Mouse (Mus musculus) lung, postnatal 0 days (tissue): Measurements from ENCODE around the gene Zfpm1. TPM values are rescaled to one million over a fixed set of nuclear protein-coding genes. Genes with fewer than 3 reads are reported as not detected.

Source experiments
- ATAC-seq: fragments of 200-750 bp; cut with Nextera tagmentation; 2 replicates; pipeline ENCODE4 v1.8.0; 2017; ENCODE audit warnings: moderate library complexity
- DNase-seq: peaks from one replicate; pipeline ENCODE4 v3.0.0-alpha.2; 2016; ENCODE audit warnings: low spot score
- H3K27ac ChIP-seq: fragments of 300-500 bp; sonication (generic); 2 replicates; pipeline ENCODE4 v1.5.1; 2014; ENCODE audit warnings: antibody characterized with exemption, mild to moderate bottlenecking, low read length, mixed read lengths
- H3K27me3 ChIP-seq: fragments of 300-500 bp; sonication (generic); replicated peaks from 2 replicates; pipeline ENCODE4 v1.6.1; 2014; ENCODE audit warnings: low read length, mixed read lengths; ENCODE audit not compliant: insufficient read depth
- H3K36me3 ChIP-seq: fragments of 300-500 bp; sonication (generic); 2 replicates; pipeline ENCODE4 v1.6.1; 2014; ENCODE audit warnings: low read length, mixed read lengths; ENCODE audit not compliant: insufficient read depth
- H3K4me1 ChIP-seq: fragments of 300-500 bp; sonication (generic); 2 replicates; pipeline ENCODE4 v1.6.1; 2014; ENCODE audit warnings: antibody characterized with exemption, low read depth, low read length, mixed read lengths; ENCODE audit not compliant: insufficient read depth
- H3K4me2 ChIP-seq: fragments of 300-500 bp; sonication (generic); replicated peaks from 2 replicates; pipeline ENCODE4 v1.6.1; 2014; ENCODE audit warnings: low read depth, mild to moderate bottlenecking, low read length, moderate library complexity, mixed read lengths
- H3K4me3 ChIP-seq: fragments of 300-500 bp; sonication (generic); 2 replicates; pipeline ENCODE4 v1.5.1; 2014; ENCODE audit warnings: low read depth, low read length
- H3K9ac ChIP-seq: fragments of 300-500 bp; sonication (generic); replicated peaks from 2 replicates; pipeline ENCODE4 v1.6.1; 2014; ENCODE audit warnings: low read depth, mild to moderate bottlenecking
- H3K9me3 ChIP-seq: fragments of 300-500 bp; sonication (generic); 2 replicates; pipeline ENCODE4 v1.6.1; 2016; ENCODE audit warnings: low read length, mixed read lengths
- CTCF ChIP-seq: IDR thresholded peaks from 2 replicates; pipeline ENCODE4 v1.5.1; 2016; ENCODE audit warnings: antibody characterized with exemption, mild to moderate bottlenecking
- EP300 ChIP-seq: IDR thresholded peaks from 2 replicates; pipeline ENCODE4 v1.6.1; 2016; ENCODE audit warnings: antibody characterized with exemption, mild to moderate bottlenecking, control low read depth
- WGBS: fragments of 180-500 bp; shearing (Covaris S2); extraction: QIAGEN DNeasy Blood & Tissue Kit; methylation state at CpG from one replicate; pipeline ENCODE4 v1.1.7; 2014; 5-methylcytosine and 5-hydroxymethylcytosine counted together
- polyA plus RNA-seq: library from polyadenylated mRNA; unstranded; fragments of >200 nt; fragmentation: Nextera tagmentation; extraction: Ambion mirVana; gene quantifications from 2 replicates; pipeline ENCODE4 v1.2.1, GENCODE M21; 2015

The Zfpm1 gene
- polyA plus RNA-seq, 1 experiment from 2014 or later, result 1.7 TPM

DNA sequence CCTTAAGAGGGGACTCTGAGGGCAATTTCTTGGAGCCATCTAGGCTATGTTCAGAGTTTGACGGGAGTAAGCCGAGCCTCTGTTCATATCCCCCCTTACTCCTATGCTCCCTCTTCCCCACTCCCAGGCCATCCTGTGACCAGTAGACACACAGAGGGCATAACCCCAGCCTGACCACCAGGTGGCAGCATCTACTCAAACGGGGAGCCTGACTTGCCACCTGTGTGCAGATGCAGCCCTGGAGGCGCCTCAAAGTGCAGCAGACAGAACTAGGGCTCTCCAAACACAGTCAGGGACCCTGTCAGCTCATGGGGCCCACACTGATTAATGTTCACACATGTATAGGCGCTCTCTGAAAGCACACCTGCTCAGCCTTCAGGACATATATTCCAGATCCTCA, 8.8 kb upstream of the Zfpm1 start:
- H3K9me3 ChIP-seq, result no peaks in the 10 kb centered on the region
- no peak overlapping the region for H3K4me3 ChIP-seq
- H3K4me2 ChIP-seq, result no peak overlapping the region
- WGBS, result 2% methylated on average over 5 of the region's 5 CpGs
- peak; percentile 78 for DNase-seq
- H3K27ac ChIP-seq, result no peak overlapping the region
- ATAC-seq, result peak; percentile 76
- no peak overlapping the region for H3K9ac ChIP-seq
- H3K36me3 ChIP-seq, result no peaks in the 10 kb centered on the region
- no peaks in the 10 kb centered on the region for H3K4me1 ChIP-seq
- H3K27me3 ChIP-seq, result 0 out of 2 replicates have a peak, but pooled peaks cover 2% of the 10 kb centered on the region
- no peak for TF ChIP-seq EP300
- peak; percentile 99 for TF ChIP-seq CTCF

DNA sequence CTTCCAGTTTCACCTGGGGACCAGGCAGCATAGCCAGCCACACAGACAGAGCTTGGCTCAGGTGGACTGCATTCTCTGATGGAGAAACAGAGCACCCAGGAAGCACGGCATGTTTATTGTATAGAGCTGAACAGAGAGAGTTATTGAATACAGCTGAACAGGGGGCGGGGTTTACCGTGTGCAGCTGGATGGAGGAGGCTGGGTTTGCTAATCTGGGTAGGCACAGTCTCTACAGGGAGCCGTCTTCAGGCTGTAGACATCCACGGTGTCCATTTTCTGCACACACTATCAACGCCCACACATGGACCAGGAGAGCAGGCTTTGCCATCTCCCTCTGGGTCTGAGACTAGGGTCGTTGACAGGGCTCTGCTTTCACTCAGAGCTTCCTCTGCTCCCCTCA, 8.1 kb upstream of the Zfpm1 start:
- H3K4me1 ChIP-seq, result no peaks in the 10 kb centered on the region
- H3K4me3 ChIP-seq, result no peak overlapping the region
- WGBS, result 48% methylated on average over 7 of the region's 7 CpGs
- TF ChIP-seq CTCF (no peak), EP300 (no peak)
- no peak overlapping the region for H3K27ac ChIP-seq
- H3K36me3 ChIP-seq, result no peaks in the 10 kb centered on the region
- ATAC-seq (no peak), DNase-seq (no peak)
- no peak overlapping the region for H3K9ac ChIP-seq
- 0 out of 2 replicates have a peak, but pooled peaks cover 2% of the 10 kb centered on the region for H3K27me3 ChIP-seq
- H3K9me3 ChIP-seq, result no peaks in the 10 kb centered on the region
- H3K4me2 ChIP-seq, result no peak overlapping the region

DNA sequence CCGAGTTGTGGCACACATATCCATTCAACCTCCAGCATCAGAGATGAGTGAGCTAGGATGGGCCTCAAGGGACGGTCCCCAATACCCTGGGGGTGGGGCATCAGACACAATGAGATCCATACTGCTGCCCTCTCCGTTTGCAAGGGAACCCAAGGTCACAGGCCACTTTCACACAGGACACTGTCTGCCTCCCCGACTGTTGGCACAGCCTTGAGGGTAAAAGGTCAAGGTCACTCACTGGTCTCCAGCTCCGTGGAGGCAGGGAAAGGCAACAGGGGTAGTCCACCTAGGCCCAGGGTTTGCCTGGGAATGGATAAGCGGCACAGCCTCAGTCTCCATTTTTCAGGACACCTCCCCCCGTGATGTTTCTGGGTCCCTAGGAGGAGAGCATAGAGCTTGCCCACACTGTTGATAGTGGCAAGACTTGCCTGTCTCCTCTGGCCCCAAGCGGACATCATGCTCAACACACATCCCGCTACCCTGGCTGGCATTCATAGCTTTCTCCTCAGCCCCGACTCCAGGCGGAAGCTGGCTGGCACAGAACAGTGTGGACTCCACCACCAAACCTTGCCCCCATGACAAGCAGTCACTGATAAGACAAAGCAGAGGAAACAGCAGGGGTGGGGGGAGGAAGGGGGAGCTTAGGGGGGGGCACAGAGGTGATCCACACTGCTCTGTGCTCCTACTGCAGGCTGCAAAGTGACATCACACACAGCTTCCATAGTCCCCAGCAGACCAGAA, 7.1 kb upstream of the Zfpm1 start:
- no peak overlapping the region for H3K9ac ChIP-seq

DNA sequence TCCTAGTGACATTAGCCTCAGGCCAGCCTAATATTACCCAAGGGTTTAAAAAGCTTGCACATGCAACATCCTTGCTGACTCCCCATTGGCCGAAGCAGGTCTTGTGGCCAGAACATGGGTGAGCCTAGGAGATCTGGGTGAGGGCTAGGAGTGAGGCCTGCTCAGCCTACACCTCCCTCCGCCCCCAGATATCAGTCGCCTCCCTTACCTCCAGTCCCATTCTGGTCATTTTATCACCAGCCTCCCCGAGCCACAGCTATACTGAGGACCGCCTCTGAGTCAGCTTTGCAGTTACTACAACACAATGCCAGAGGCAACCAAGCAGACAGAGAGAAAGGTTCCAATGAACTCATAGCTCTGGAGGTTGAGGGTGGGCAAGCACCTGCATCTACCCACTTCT, 5.6 kb upstream of the Zfpm1 start:
- 92% methylated on average over 5 of the region's 5 CpGs for WGBS
- TF ChIP-seq EP300 (no peak), CTCF (no peak)

More for the DNA sequence above, 7.1 kb upstream of the Zfpm1 start:
- no peak for DNase-seq
- no peaks in the 10 kb centered on the region for H3K27me3 ChIP-seq
- H3K36me3 ChIP-seq, result no peaks in the 10 kb centered on the region
- H3K27ac ChIP-seq, result no peak overlapping the region
- H3K4me1 ChIP-seq, result no peaks in the 10 kb centered on the region
- H3K9me3 ChIP-seq, result no peaks in the 10 kb centered on the region
- TF ChIP-seq EP300 (no peak), CTCF (no peak)
- 66% methylated on average over 11 of the region's 11 CpGs for WGBS
- no peak overlapping the region for H3K4me2 ChIP-seq
- no peak for ATAC-seq
- no peak overlapping the region for H3K4me3 ChIP-seq

DNA sequence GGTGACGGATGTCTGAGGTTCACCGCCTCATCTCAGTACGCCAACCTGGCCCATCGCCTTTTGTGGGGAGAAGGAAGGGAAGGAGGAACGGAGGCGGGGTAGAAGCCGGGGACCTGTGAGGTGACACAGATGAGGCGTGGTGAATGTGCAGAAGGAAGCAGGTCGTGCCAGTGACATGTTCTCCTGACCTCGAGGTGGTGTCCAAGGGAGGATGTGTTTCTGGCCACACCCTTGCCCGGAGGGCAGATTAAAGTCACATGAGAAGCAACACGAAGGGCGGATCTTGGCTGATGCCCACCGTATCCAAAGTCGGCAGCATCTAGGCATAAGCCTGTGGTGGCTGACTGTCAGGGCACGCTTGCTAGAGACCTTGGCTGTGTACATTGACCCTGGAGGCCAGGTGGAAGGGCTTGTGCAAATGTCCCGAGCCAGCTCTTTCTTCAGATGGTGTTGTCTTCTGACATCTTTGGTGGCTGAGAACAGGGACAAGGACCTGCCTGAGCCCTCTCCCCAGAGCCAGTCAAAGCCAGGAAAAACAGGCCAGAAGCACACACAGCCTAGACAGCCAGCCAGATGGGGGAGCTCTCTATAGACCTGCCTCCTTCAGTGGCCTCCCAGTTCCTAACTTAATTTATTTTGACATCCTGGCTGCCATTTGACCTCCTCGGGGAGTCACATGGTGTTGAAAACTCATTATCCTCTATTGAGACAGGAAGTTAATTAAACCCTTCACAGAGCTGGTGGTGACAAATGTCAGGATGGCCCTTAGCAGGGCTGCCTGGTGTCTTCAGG, 4.5 kb upstream of the Zfpm1 start:
- H3K27me3 ChIP-seq, result no peaks in the 10 kb centered on the region
- WGBS, result 67% methylated on average over 18 of the region's 18 CpGs
- H3K4me1 ChIP-seq, result peaks cover 6% of the 10 kb centered on the region; the same call in 1 of the 2 replicates
- no peak for TF ChIP-seq EP300
- TF ChIP-seq CTCF, result peak; percentile 41
- no peaks in the 10 kb centered on the region for H3K36me3 ChIP-seq
- no peak overlapping the region for H3K4me3 ChIP-seq
- H3K9ac ChIP-seq, result no peak overlapping the region
- no peak overlapping the region for H3K4me2 ChIP-seq
- no peak for ATAC-seq
- no peak for DNase-seq
- H3K27ac ChIP-seq, result no peak overlapping the region
- H3K9me3 ChIP-seq, result no peaks in the 10 kb centered on the region

More for the DNA sequence above, 5.6 kb upstream of the Zfpm1 start:
- Histone ChIP-seq H3K4me2 (no peak overlapping the region), H3K4me1 (peaks cover 6% of the 10 kb centered on the region; the same call in 1 of the 2 replicates), H3K36me3 (no peaks in the 10 kb centered on the region), H3K27ac (no peak overlapping the region), H3K9ac (no peak overlapping the region), H3K27me3 (no peaks in the 10 kb centered on the region), H3K4me3 (no peak overlapping the region), H3K9me3 (no peaks in the 10 kb centered on the region)
- DNase-seq, result no peak
- no peak for ATAC-seq

DNA sequence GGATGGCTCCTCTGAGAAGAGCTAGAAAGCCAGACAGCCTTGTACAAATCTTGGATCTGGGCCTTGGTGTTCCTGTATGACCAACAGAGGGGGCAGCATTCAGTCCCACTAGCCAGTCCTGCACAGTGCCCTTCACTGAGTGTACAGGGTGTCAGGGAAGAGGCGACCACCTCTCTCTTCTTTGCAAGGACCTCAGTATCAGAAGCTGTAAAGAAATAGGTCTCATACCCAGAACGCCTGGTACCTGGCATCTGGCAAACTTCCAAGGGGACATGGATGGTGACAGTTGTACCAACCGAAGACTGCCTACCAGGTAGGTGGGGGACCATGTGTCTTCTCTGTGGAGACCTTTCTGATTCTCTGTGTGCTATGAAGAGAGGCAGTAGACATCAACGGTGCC, 1.8 kb upstream of the Zfpm1 start:
- H3K4me3 ChIP-seq, result no peak overlapping the region
- no peak overlapping the region for H3K9ac ChIP-seq
- H3K27me3 ChIP-seq, result no peaks in the 10 kb centered on the region
- TF ChIP-seq EP300 (no peak), CTCF (peak; percentile 51)
- H3K9me3 ChIP-seq, result no peaks in the 10 kb centered on the region
- no peak for DNase-seq
- H3K36me3 ChIP-seq, result no peaks in the 10 kb centered on the region
- no peak overlapping the region for H3K27ac ChIP-seq
- WGBS, result 52% methylated on average over 4 of the region's 4 CpGs
- peaks cover 12% of the 10 kb centered on the region; the same call in 1 of the 2 replicates for H3K4me1 ChIP-seq
- no peak for ATAC-seq
- H3K4me2 ChIP-seq, result no peak overlapping the region
